Mouse (Mus musculus) left cerebral cortex, adult 11 months (tissue): ENCODE measurements around the gene Dennd5b.
"Not testable (repeated sequence)": the region's sequence is repeated elsewhere in the genome, so short reads cannot be mapped to it uniquely, and the experiment has no call there.

Experiments used
- DNase-seq: peaks from one replicate; pipeline ENCODE4 v3.0.0; 2022; ENCODE audit warnings: low spot score

Dennd5b gene

DNA sequence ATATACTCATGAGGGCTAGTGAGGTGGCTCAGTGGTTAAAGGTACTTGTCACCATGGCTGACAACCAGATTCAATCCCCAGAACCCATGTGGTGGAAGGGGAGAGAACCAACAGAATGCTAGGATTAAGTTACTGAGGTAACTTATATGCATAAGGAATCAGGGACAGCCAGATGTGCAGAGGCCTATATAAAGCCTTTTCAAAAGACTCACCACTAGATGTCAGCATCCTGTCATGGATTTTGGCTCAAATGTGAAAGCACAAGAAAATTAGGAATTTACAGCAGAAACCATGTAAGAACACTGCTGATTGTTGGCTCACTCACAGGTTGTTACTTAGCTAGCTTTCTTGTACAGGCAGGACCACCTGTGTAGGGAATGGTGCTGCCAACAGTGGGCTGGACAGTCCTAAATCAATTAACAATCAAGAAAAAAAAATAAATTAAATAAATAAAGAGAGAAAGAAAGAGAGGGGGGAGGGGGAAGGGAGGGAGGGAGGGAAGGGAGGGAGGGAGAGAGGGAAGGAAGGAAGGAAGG lies 90.6 kb downstream of the Dennd5b start:
- DNase-seq, result no peak

DNA sequence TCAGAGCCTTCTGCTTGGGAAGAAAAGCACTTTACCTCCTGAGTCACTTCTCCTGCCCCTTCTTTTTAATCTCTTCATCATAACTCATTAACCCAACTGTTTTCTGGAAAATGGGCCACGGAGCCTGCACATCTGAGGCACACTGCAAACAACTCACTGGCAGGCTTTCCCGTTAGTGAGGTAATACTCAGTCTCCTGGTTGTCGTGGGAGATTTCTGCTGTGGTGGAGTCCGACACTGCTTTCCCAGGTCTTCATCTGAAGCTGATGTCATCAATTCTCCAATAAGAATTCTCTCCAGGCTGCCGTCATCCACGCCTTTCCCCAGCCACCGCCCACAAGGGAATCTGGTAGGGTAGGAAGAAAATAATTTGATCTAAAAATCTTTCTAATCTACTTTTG lies 96.5 kb downstream of the Dennd5b start:
- no peak for DNase-seq

DNA sequence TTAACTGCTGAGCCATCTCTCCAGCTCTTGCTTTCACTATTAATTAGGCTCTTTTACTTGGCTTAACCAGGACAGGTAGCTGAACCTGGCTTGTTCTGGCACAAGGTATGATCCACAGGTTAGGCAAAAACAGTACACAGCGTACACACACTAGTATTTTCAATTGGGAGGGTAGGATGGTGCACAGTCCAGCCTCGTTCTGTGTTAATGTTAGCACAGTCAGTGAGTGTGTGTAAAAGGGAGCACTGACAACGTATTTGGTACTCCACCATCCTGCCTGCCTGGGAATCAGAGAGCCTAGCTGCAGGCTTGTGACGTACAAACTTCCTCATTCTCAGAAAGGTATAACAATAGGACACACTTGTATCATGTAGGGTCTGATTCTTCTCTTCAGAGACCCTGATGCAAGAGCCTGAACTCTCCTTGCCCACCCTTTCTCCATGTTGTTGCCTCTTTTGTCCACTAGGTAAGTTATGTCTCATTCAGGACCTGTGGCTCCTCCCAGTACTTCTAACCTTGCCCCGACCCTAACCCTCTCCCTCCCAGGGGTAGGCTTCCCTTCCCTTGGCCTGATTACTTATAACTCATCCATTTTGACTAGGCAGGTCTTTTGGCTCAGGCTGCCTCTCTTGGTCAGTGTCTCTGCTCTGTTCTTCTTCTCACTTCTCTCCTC lies 107.0 kb downstream of the Dennd5b start:
- DNase-seq, result no peak

DNA sequence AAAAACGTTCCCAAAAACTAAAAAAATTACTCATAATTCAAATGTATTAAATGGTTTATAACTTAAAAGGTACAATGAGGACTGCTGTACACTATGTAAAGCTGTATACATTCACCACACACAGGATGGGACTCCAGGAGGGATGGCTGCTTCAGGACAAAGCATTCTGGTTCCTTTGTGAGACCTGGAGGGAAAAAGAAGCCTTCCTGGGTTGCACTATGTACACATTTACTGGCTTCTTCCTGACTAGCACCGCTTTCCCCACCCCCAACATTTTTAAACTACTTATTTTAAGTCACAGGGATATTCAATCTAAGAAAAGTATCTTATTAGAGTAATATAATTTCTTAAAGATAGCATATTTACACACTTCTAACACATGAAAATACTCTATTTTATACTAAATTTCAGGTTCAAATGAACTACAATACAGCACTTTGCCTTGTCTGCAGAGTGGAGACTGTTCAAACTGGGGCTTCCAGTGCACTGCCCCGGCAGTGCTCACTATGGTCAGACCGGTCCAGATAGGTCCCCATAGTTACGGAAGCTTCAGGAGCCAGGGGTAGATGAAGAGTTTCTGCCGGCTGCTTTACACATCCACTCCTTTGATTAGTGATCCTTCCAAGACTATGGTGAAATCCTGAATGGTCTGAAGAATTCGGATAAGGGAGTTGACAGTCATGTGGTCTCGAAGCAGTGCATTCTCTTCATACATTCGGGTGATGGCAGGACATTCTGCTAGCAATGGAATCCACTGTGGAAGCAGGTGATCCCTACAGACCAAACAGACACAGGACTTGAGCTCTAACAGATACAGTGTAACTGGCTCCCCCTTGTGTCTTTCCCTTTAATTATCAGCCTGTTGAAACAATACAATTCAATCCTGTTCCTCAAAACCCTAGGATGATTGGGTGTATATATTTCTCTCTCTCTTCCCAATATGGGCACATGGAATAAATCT lies 108.1 kb downstream of the Dennd5b start:
- DNase-seq, result no peak

DNA sequence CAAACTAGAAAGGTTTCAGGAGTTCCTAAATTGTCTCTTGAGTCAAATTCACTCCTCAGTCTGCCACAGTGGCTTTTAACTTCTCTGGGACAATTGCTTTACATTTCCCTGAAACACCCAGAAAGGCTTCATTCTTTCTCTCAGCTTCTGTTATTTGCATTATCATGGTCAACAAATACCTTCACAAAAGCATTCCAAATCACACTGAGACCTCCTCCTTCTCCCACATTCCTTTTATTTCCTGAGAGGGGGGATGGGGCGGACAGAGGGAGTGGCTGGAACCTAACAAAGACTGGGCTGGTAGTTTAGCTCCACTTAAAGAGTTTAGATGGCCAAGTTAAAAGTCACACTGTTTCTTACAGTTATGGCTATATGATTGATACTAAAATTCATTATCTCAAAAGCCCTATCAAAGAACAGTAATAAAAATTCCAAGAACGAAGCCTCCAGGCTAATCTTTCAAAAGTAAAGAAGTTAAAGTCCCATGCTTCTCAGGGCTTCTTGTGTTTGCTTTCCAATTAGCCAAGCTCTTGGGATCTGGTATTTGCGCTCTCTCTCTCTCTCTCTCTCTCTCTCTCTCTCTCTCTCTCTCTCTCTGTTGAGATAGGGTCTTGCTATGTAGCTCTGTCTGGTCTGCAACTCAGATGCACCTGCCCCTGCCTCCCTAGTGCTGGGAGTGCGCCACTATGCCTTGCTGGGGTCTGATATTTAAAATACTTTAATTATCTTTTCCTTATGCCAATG lies 108.9 kb downstream of the Dennd5b start:
- DNase-seq, result no peak

DNA sequence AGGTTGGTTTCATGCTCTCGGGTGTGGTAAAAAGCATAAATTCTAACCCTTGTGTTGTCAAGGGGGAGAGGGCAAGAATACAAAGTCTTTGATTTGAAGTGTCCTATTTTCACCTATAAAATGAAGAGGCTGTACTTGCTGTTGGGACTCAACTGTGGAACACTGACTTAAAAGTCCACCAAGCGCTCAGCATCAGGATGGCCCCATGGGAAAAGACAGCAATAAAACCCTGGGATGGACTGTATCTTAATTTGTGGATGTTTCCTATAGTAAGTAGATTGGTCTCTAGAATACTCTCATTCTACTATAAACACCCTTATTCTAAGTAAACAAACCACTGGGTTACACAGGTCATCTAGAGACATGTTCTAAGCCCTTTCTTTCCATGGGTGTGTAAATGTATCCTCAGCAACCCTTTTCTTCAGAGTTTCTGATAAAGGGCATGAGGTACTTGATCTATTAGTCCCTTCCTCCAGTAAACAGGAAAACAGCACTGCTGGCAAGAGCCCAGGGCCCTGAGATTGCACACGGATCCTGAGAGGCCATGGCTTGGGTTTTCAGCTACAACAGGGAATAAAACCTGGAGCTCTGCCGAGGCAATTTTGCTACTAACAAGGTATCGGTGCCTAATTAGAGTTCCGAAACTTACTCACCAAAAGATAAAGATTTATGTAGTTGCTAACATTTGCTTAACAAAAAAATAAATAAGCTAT lies 109.7 kb downstream of the Dennd5b start:
- no peak for DNase-seq

DNA sequence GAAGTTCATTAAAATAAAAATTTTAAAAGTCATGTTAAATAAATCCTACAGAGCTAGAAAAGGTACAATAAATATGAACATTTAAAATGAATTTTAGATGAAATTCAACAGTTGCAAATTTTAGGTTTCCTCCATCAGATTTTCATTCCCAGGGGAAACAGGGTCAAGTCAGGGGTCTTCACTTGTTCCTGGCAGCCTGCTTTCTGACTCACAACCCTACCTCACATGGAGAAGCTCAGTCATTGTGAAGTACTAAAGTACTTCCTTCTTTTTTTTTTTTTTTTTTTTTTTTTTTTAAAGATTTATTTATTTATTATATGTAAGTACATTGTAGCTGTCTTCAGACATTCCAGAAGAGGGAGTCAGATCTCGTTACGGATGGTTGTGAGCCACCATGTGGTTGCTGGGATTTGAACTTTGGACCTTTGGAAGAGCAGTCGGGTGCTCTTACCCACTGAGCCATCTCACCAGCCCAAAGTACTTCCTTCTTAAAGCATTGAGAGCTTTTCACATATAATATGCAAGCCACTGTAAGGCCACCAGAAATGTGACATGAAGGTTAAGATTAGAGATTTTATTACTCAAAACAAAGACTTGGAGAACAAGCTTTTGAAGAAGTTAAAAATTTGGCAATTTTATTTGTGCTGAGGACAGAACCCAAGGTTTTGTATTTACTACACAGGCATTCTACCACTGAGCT lies 111.5 kb downstream of the Dennd5b start:
- DNase-seq, result not testable (repeated sequence)

DNA sequence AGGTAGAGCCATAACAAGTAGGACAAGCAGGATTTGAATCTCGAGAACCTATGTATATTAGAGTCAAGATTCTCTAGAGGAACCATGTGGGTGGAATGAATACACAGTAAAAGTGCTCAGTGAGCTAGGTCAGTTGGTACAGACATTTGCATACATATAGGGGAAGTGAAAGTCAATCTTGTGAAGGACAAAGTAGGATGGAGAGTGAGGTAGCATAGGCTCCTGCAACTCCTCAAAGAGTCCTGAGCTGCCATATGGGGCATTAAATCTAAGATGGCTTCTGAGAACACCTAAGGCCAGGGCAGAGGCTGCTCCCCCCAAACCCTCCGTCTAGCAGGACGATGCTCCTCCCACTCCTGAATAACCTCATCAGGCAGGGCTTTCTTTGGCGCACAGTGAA lies 115.5 kb downstream of the Dennd5b start:
- DNase-seq, result no peak

DNA sequence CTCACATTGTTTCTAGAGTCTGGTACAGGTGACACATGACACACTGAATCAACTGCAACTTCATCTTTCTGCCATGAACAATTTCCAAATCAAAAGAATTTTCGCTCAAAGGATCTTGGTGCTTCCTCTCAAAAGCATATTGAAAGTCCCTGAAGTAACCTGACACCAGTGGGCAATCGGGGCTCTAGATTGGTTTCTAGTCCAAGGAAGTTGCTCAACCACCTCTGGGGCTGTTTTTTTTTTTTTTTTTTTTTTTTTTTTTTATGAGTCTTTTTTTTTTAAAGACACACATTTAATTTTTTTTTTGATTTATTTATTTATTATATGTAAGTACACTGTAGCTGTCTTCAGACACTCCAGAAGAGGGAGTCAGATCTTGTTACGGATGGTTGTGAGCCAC lies 121.0 kb downstream of the Dennd5b start:
- no peak for DNase-seq

DNA sequence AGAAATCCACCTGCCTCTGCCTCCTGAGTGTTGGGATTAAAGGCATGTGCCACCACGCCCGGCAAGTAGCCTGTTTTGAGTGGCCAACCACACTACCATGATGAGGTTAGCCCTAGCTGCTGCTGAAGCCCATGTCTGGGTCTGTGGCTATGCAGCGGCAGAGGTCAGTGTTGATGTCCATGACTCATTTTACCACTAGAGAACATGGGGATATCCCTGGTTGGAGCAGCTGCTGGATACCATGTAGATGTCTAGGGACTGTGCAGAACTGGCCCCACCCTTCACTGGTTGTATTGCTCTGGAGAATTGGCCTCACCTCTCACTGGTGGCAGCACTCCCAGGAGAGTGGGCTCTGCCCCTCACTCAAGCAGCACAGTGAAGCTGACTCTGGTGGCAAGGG lies 126.4 kb downstream of the Dennd5b start:
- DNase-seq, result no peak

DNA sequence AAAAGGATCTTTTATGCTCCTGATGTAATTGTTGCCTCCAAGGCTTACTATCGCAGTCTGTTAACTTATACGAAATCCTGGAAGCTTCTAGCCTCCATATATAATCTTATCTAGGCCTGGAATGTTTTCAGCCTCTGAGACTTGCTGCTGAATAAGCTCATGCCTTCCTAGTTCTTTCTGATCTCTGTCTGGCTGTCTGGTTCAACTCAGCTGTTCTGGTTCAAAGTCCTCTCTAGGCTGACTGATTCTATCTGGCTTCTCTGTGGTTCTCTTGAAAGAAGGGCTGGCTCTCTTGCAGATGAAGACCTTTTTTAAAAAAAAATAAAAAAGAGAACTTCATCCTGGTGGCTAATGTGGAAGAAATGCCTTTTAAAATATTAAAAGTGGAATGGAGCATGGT lies 128.6 kb downstream of the Dennd5b start:
- no peak for DNase-seq

DNA sequence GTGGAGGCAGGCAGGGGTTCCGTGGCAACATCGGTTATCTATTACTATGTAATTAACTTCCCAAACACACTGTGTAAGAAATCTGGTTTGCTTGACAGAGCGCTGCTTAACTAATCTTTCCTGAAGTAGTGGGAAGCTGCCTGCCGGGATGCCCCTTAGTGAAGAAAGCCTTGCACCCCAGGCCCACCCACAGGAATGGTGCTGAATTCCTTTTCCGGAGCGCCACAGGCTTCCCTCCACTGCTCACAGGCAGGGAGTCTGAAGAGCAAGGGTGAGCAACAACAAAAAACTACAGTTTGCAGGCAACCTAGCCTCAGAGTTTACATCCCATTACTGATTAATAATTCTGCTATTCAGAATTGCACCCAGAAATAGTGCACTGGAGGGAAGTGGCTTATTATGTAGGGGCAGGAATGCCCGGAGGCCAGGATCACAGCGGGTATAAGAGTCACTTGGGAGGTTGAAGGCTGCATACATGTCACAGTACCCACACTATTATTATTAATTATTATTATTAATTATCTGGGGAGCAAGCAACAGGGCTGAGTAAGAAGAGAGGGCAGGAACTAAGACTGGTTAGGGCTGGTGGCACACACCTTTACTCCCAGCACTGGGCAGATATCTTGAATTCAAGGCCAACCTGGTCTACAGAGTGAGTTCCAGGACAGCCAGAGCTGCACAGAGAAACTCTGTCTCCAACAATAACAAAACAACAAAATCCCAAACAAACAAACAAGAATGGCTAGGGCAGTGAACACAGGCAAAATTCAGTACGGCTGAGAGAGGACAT lies 129.2 kb downstream of the Dennd5b start:
- no peak for DNase-seq

DNA sequence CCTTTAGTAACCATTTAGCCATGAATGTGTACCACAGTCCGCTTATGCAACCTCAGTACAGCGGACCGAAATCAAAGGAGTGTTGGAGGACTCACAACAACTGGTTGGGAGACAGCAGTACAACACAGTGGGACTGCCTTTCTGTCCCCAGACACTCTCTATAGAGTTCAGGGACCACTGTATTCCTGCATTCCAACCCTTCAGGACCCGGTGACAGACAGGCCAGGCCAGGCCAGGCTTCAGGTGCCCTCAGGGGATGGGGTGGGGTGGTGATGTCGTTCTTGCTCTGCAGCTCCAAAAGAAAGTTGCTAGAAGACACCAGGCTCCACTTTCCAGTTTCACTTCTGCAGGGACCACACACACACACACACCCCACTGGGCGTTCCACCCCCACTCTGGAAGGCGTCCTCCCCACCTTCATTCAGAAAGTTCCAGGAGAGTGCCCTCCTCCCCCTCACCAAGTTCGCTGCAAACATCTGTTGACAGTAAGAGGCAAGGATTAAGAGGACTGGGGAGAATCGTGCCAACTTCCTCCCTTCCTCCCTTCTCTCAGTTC lies 130.0 kb downstream of the Dennd5b start:
- no peak for DNase-seq

DNA sequence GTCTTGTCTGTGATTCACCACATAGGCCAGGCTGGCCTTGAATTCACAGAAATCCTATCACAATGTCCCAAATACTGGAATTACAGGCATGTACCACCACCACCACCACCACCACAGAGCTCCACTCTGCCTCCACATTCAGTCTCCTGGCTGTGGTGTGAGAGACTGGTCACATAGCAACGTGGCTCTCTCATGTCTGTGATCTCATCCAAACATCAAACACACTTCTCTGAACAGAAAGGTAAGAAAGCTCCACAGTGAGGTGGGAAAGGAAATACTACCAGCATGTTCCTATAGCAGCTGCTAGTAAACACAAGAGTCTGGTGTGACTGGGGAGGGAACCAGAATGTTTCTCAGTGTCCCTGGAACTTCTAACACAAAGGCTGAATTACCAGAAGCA lies 140.2 kb downstream of the Dennd5b start:
- no peak for DNase-seq

DNA sequence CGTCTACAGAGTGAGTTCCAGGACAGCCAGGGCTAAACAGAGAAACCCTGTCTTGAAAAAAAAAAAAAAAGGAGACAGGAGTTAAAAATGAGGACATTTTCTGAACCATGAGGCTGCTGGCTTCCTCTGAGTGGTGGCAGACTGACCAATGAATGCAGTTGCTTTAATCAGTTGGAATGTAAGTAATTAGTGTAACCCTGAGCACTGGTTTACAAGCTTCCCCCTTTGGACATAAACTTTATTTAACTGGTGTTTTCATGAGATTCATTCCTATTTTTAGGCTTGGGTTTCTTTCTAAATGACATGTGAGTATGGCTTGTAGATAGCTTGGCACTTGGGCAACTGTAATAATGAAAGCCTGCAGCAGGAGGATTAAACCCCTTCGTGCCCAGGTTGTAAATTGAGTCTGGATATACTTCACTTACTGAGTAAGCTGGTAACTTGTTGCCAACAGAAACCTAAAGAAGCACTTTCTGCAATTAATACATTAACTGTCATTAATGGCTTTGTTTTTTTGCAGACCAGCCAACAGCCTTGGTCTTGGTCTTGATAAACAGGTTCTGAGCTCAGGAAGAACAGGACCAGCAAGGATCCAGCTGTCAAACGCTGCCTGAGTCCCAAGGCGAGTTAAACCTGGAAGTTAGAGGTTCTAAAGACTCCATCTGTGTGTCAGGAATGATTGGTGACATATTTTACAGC lies 141.8 kb downstream of the Dennd5b start:
- no peak for DNase-seq

DNA sequence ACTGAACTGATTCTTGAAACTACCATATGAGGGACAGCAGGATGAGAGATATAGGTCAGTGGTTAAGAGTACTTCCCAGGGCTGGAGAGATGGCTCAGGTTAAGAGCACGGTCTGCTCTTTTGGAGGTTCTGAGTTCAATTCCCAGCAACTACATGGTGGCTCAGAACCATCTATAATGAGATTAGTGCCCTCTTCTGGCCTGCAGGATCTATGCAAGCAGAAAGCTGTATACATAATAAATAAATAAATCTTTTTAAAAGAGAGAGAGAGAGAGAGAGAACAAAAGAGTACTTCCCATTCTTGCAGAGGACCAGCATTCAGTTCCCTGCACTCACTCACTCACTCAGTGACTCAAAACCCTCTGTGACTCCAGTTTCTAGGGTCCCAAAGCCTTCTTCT lies 142.8 kb downstream of the Dennd5b start:
- no peak for DNase-seq

DNA sequence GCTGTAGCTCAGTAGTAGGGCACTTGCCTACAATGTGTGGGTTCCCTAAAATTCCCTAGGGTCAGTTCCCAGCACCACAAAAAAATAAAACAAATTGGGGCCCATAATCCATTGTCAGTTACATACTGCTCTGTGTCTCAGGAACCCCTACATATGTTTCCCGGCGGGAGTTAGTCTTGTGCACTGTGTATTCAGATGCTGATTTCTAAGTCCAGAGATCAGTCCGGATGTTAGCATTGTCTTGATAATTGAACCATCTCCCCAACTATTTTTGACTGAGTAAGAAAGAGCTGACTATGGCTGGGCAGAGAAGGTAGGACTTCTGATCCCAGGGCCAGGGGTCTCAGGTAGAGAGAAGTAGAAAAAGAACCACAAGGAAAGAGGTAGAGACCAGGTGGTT lies 144.4 kb downstream of the Dennd5b start:
- DNase-seq, result no peak

DNA sequence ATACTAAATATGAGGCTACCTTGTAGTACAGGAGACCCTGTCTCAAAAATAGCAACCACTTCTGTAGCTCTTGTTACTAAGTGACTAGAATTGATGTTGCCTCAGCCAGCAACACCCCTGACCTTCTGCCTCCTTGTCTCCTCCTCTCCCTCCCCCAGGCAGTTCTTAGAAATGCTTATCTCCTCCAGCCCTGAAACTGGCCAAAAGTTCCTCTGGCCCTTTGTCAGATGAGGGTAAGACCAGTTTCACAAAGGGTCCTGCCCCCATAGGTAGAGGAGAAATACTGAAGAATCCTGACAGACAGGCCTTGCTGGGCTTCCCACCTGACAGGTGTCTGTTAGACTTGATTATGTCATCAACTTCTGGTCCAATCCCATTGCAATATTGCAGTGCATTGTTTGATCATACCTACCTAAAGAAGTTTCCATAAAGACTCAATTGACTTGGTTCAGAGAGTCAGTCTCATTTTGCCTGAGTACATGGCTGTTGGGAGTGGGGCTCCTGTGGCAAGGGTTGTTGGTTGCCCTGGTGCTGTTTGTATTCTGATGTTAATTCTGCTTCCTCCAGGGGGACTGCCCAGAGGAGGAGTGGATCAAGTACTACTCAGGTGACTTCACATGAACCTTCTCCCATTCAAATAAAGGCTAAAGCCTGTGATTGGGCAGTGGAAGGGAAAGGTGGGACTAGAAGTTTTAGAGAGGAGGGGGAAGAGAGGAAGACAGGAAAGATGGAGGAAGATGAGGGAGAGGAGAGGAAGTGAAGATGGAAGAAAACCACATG lies 145.6 kb downstream of the Dennd5b start:
- DNase-seq, result no peak
